Mouse (Mus musculus): ENCODE data around the gene Cgref1. TPM values are rescaled to one million over a fixed set of nuclear protein-coding genes. Genes with fewer than 3 reads are reported as not detected.

Gene Cgref1
- polyA plus RNA-seq (2015; fragmentation: Nextera tagmentation; extraction: Ambion mirVana): 12.5 and 17.4 TPM in 2 replicates

- no peak within 1 kb of the TSS for H3K27ac ChIP-seq
- 5% methylated on average over 44 of the region's 44 CpGs for WGBS
- H3K4me3 ChIP-seq (replicated peaks): peak within 1 kb of the TSS; percentile 52
- H3K4me2 ChIP-seq: peak within 1 kb of the TSS; percentile 90
- H3K9me3 ChIP-seq (replicated peaks): no peaks in the 10 kb centered on the region
- H3K9ac ChIP-seq: peak within 1 kb of the TSS; percentile 50
- peaks cover 8% of the 10 kb centered on the region; the same call in 1 of the 2 replicates for H3K27me3 ChIP-seq
- peak; percentile 68 for ATAC-seq (replicated peaks; ENCODE audit: low FRiP score)
- H3K4me1 ChIP-seq: peaks cover 26% of the 10 kb centered on the region
- H3K36me3 ChIP-seq: no peaks in the 10 kb centered on the region
These were observed at the start of gene Cgref1 for GRCm38 (mm10) chr5:30944956-30945781. TSS of gene Cgref1 (minus strand) at chr5:30945591.

GRCm38 (mm10) chr5:30994074-30994473 is 48.7 kb upstream of the Cgref1 start:
- Histone ChIP-seq H3K9me3 (replicated peaks) (no peaks in the 10 kb centered on the region), H3K36me3 (no peaks in the 10 kb centered on the region), H3K9ac (no peak overlapping the region), H3K4me3 (replicated peaks) (no peak overlapping the region), H3K4me2 (no peak overlapping the region), H3K27me3 (no peaks in the 10 kb centered on the region), H3K27ac (no peak overlapping the region), H3K4me1 (0 out of 2 replicates have a peak, but pooled peaks cover 3% of the 10 kb centered on the region)
- ATAC-seq (replicated peaks; ENCODE audit: low FRiP score): no peak
- WGBS: 74% methylated on average over 3 of the region's 3 CpGs

GRCm38 (mm10) chr5:30992980-30993676 is 47.7 kb upstream of the Cgref1 start:
- Histone ChIP-seq H3K36me3 (no peaks in the 10 kb centered on the region), H3K4me1 (0 out of 2 replicates have a peak, but pooled peaks cover 3% of the 10 kb centered on the region), H3K27me3 (no peaks in the 10 kb centered on the region), H3K4me2 (no peak overlapping the region), H3K9ac (no peak overlapping the region), H3K27ac (no peak overlapping the region), H3K4me3 (replicated peaks) (no peak overlapping the region), H3K9me3 (replicated peaks) (no peaks in the 10 kb centered on the region)
- no peak for ATAC-seq (replicated peaks; ENCODE audit: low FRiP score)
- 81% methylated on average over 5 of the region's 5 CpGs for WGBS

GRCm38 (mm10) chr5:30982357-30982756 is 37.0 kb upstream of the Cgref1 start:
- Histone ChIP-seq H3K36me3 (no peaks in the 10 kb centered on the region), H3K9me3 (replicated peaks) (no peaks in the 10 kb centered on the region), H3K4me1 (no peaks in the 10 kb centered on the region), H3K27ac (no peak overlapping the region), H3K9ac (no peak overlapping the region), H3K4me2 (no peak overlapping the region), H3K4me3 (replicated peaks) (no peak overlapping the region), H3K27me3 (no peaks in the 10 kb centered on the region)
- no peak for ATAC-seq (replicated peaks; ENCODE audit: low FRiP score)
- WGBS: 29% methylated on average over 2 of the region's 2 CpGs

- Histone ChIP-seq H3K9ac (no peak overlapping the region), H3K9me3 (replicated peaks) (no peaks in the 10 kb centered on the region), H3K27me3 (no peaks in the 10 kb centered on the region), H3K4me3 (replicated peaks) (no peak overlapping the region), H3K4me2 (no peak overlapping the region), H3K36me3 (no peaks in the 10 kb centered on the region), H3K27ac (peak overlapping the region; percentile 56), H3K4me1 (peaks cover 28% of the 10 kb centered on the region)
- ATAC-seq (replicated peaks; ENCODE audit: low FRiP score): peak; percentile 85
- 36% methylated on average over 9 of the region's 9 CpGs for WGBS
These were observed 29.7 kb upstream of the Cgref1 start for GRCm38 (mm10) chr5:30974870-30975656.

- ATAC-seq (replicated peaks; ENCODE audit: low FRiP score): no peak
- Histone ChIP-seq H3K4me1 (peaks cover 26% of the 10 kb centered on the region), H3K4me2 (no peak overlapping the region), H3K27me3 (no peaks in the 10 kb centered on the region), H3K36me3 (no peaks in the 10 kb centered on the region), H3K9me3 (replicated peaks) (no peaks in the 10 kb centered on the region), H3K9ac (no peak overlapping the region), H3K27ac (no peak overlapping the region), H3K4me3 (replicated peaks) (no peak overlapping the region)
- WGBS: 81% methylated on average over 2 of the region's 2 CpGs
These were observed 24.0 kb upstream of the Cgref1 start for GRCm38 (mm10) chr5:30969440-30969839.

- H3K4me3 ChIP-seq (replicated peaks): no peak within 1 kb of the TSS
- no peaks in the 10 kb centered on the region for H3K36me3 ChIP-seq
- peaks cover 17% of the 10 kb centered on the region for H3K4me1 ChIP-seq
- 50% methylated on average over 8 of the region's 8 CpGs for WGBS
- ATAC-seq (replicated peaks; ENCODE audit: low FRiP score): no peak
- H3K27ac ChIP-seq: peak within 1 kb of the TSS; percentile 41
- no peak within 1 kb of the TSS for H3K9ac ChIP-seq
- H3K27me3 ChIP-seq: no peaks in the 10 kb centered on the region
- H3K4me2 ChIP-seq: no peak within 1 kb of the TSS
- no peaks in the 10 kb centered on the region for H3K9me3 ChIP-seq (replicated peaks)
These were observed 23.0 kb upstream of the Cgref1 start, which contains the start of gene Tcf23 for GRCm38 (mm10) chr5:30968416-30968815. TSS of gene Tcf23 (plus strand) at chr5:30968662.

- no peaks in the 10 kb centered on the region for H3K36me3 ChIP-seq
- no peak overlapping the region for H3K27ac ChIP-seq
- no peak overlapping the region for H3K9ac ChIP-seq
- H3K27me3 ChIP-seq: no peaks in the 10 kb centered on the region
- no peak for ATAC-seq (replicated peaks; ENCODE audit: low FRiP score)
- no peak overlapping the region for H3K4me3 ChIP-seq (replicated peaks)
- WGBS: 90% methylated on average over 4 of the region's 4 CpGs
- H3K4me2 ChIP-seq: no peak overlapping the region
- no peaks in the 10 kb centered on the region for H3K9me3 ChIP-seq (replicated peaks)
- H3K4me1 ChIP-seq: peaks cover 14% of the 10 kb centered on the region
These were observed 20.8 kb upstream of the Cgref1 start for GRCm38 (mm10) chr5:30966189-30966588.

GRCm38 (mm10) chr5:30963916-30964315 is 18.5 kb upstream of the Cgref1 start:
- WGBS: 51% methylated on average over 3 of the region's 3 CpGs
- Histone ChIP-seq H3K9me3 (replicated peaks) (no peaks in the 10 kb centered on the region), H3K4me2 (no peak overlapping the region), H3K4me3 (replicated peaks) (no peak overlapping the region), H3K27me3 (no peaks in the 10 kb centered on the region), H3K27ac (no peak overlapping the region), H3K36me3 (0 out of 2 replicates have a peak, but pooled peaks cover under 1% of the 10 kb centered on the region), H3K9ac (no peak overlapping the region), H3K4me1 (peaks cover 22% of the 10 kb centered on the region)
- ATAC-seq (replicated peaks; ENCODE audit: low FRiP score): peak; percentile 5; the same call in 1 of the 2 replicates

GRCm38 (mm10) chr5:30961545-30962505 is 16.4 kb upstream of the Cgref1 start:
- no peak overlapping the region for H3K4me3 ChIP-seq (replicated peaks)
- peaks cover 28% of the 10 kb centered on the region for H3K4me1 ChIP-seq
- no peak overlapping the region for H3K27ac ChIP-seq
- H3K27me3 ChIP-seq: no peaks in the 10 kb centered on the region
- H3K9me3 ChIP-seq (replicated peaks): no peaks in the 10 kb centered on the region
- no peak overlapping the region for H3K9ac ChIP-seq
- ATAC-seq (replicated peaks; ENCODE audit: low FRiP score): no peak
- H3K36me3 ChIP-seq: peaks cover 19% of the 10 kb centered on the region
- WGBS: 61% methylated on average over 10 of the region's 10 CpGs
- H3K4me2 ChIP-seq: no peak overlapping the region

GRCm38 (mm10) chr5:30960814-30961213 is 15.4 kb upstream of the Cgref1 start:
- Histone ChIP-seq H3K36me3 (peaks cover 23% of the 10 kb centered on the region), H3K27me3 (no peaks in the 10 kb centered on the region), H3K27ac (no peak overlapping the region), H3K4me2 (peak overlapping the region; percentile 80), H3K4me1 (peaks cover 28% of the 10 kb centered on the region), H3K9me3 (replicated peaks) (no peaks in the 10 kb centered on the region), H3K4me3 (replicated peaks) (peak overlapping the region; percentile 61), H3K9ac (no peak overlapping the region; the same call in 1 of the 2 replicates)
- WGBS: 90% methylated on average over 2 of the region's 2 CpGs
- ATAC-seq (replicated peaks; ENCODE audit: low FRiP score): no peak

Measured in kidney, embryonic 15.5 days (tissue).